Mouse (Mus musculus) heart, embryonic 11.5 days (tissue): ENCODE measurements at regions not wholly inside any gene's neighbourhood (a gene's known extent, or its start where the extent isn't known, plus 50 kb on each side); places are given as distances from the start of the nearest gene placed in this dataset.

ENCODE experiments used
- ATAC-seq: fragments of 200-750 bp; cut with Nextera tagmentation; replicated peaks from 2 replicates; pipeline ENCODE4 v1.8.0; 2017; ENCODE audit warnings: moderate library complexity; ENCODE audit not compliant: insufficient number of reproducible peaks, low FRiP score, low TSS enrichment
- H3K27ac ChIP-seq: fragments of 300-500 bp; sonication (generic); 2 replicates; pipeline ENCODE4 v1.5.1; 2014; ENCODE audit warnings: mild to moderate bottlenecking, low read depth, low read length
- H3K27me3 ChIP-seq: fragments of 300-500 bp; sonication (generic); 2 replicates; pipeline ENCODE4 v1.6.1; 2014; ENCODE audit warnings: mild to moderate bottlenecking, low read length, mixed read lengths; ENCODE audit not compliant: control insufficient read depth, insufficient read depth
- H3K36me3 ChIP-seq: fragments of 300-500 bp; sonication (generic); 2 replicates; pipeline ENCODE4 v1.6.1; 2014; ENCODE audit warnings: mild to moderate bottlenecking, low read length, moderate library complexity, mixed read lengths; ENCODE audit not compliant: control insufficient read depth, insufficient read depth
- H3K4me1 ChIP-seq: fragments of 300-500 bp; sonication (generic); 2 replicates; pipeline ENCODE4 v1.6.1; 2014; ENCODE audit warnings: low read length; ENCODE audit not compliant: control insufficient read depth, insufficient read depth
- H3K4me2 ChIP-seq: fragments of 300-500 bp; sonication (generic); 2 replicates; pipeline ENCODE4 v1.6.1; 2014; ENCODE audit warnings: mild to moderate bottlenecking, moderate library complexity
- H3K4me3 ChIP-seq: fragments of 300-500 bp; sonication (generic); 2 replicates; pipeline ENCODE4 v1.5.1; 2014; ENCODE audit warnings: low read depth, low read length
- H3K9ac ChIP-seq: fragments of 300-500 bp; sonication (generic); 2 replicates; pipeline ENCODE4 v1.6.1; 2014; ENCODE audit warnings: mild to moderate bottlenecking, low read depth, low read length, moderate library complexity
- H3K9me3 ChIP-seq: fragments of 300-500 bp; sonication (generic); replicated peaks from 2 replicates; pipeline ENCODE4 v1.6.1; 2016; ENCODE audit warnings: low read length; ENCODE audit not compliant: control insufficient read depth
- WGBS: fragments of 180-500 bp; shearing (Covaris S2); extraction: QIAGEN DNeasy Blood & Tissue Kit; methylation state at CpG from one replicate; pipeline ENCODE4 v1.1.7; 2014; ENCODE audit not compliant: insufficient replicate concordance; 5-methylcytosine and 5-hydroxymethylcytosine counted together

GRCm38 (mm10) chr5:43444582-43445214, 70.6 kb upstream of the C1qtnf7 start:
- Histone ChIP-seq H3K4me3 (no peak overlapping the region), H3K36me3 (no peaks in the 10 kb centered on the region), H3K27me3 (no peaks in the 10 kb centered on the region), H3K27ac (no peak overlapping the region), H3K4me1 (no peaks in the 10 kb centered on the region), H3K9ac (no peak overlapping the region), H3K4me2 (no peak overlapping the region), H3K9me3 (no peaks in the 10 kb centered on the region)
- WGBS = 64% methylated on average over 3 of the region's 3 CpGs
- no peak for ATAC-seq

DNA sequence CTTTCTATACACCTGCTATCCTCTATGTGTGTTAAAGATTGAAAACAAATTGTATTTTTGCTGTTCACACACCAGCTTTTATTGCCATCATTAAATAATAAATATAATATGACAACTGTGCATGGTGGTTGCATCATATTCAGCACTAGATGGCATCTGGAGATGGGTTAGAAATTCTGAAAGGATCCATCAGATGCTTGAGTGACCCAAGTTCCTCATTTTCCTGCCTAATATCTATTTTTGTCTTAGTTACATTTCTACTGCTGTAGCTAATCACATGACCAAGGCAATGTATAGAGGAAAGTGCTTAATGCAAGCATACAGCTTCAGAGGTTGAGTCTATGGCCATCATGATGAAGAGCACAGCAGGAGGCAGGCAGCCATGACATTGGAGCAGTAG, 69.7 kb upstream of the C1qtnf7 start:
- no peak overlapping the region for H3K4me3 ChIP-seq
- no peaks in the 10 kb centered on the region for H3K9me3 ChIP-seq
- no peak for ATAC-seq
- no peak overlapping the region for H3K27ac ChIP-seq
- no peaks in the 10 kb centered on the region for H3K4me1 ChIP-seq
- H3K4me2 ChIP-seq = no peak overlapping the region
- H3K9ac ChIP-seq = no peak overlapping the region
- no peaks in the 10 kb centered on the region for H3K36me3 ChIP-seq
- no peaks in the 10 kb centered on the region for H3K27me3 ChIP-seq

DNA sequence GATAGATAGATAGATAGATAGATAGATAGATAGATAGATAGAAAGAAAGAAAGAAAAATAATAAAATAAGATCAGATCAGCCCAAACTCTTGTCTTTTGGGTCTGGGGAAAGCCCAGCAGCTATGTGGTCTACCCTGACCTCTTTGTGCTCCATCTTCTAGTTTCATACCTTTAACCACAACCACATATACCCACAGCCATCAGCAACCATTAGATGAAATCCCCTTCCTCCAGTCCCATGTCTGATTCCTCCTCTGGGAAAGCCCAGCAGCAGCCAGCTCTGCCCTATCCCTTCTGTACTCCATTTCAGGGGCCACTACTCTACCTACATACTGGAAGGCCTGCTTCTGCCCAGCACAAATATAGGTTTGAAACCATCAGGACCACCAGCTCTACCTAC, 69.0 kb upstream of the C1qtnf7 start:
- H3K9ac ChIP-seq = no peak overlapping the region
- no peaks in the 10 kb centered on the region for H3K4me1 ChIP-seq
- H3K4me2 ChIP-seq = no peak overlapping the region
- no peak for ATAC-seq
- H3K36me3 ChIP-seq = no peaks in the 10 kb centered on the region
- no peaks in the 10 kb centered on the region for H3K27me3 ChIP-seq
- no peak overlapping the region for H3K27ac ChIP-seq
- no peak overlapping the region for H3K4me3 ChIP-seq
- no peaks in the 10 kb centered on the region for H3K9me3 ChIP-seq

DNA sequence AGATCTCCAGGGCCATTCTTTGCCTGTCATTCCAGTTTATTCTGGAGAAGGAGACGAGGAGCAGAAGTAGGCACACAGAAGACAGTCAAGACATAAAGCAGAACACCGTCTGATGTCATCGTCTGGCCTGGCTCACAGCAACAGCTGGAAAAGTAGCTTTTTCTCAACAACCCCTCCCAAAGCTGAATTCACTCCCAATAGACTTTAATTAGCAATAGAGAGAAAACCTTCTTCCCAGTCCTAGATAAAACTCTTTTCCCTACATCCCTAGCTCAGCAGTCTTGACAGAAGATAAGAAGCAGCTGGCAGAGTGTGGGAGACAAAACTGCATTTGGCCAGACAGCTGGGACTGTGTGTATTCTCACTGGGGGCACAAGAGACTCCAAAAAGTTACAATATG, 59.3 kb upstream of the C1qtnf7 start:
- H3K27me3 ChIP-seq = no peaks in the 10 kb centered on the region
- no peaks in the 10 kb centered on the region for H3K9me3 ChIP-seq
- H3K4me3 ChIP-seq = no peak overlapping the region
- peak; percentile 57; the same call in 1 of the 2 replicates for ATAC-seq
- no peak overlapping the region for H3K4me2 ChIP-seq
- H3K36me3 ChIP-seq = no peaks in the 10 kb centered on the region
- WGBS = 18% methylated on average over 3 of the region's 3 CpGs
- 0 out of 2 replicates have a peak overlapping the region, but pooled peaks have one; percentile 10 for H3K27ac ChIP-seq
- H3K4me1 ChIP-seq = peaks cover 4% of the 10 kb centered on the region; the same call in 1 of the 2 replicates
- H3K9ac ChIP-seq = no peak overlapping the region

- 76% methylated on average over 7 of the region's 7 CpGs for WGBS
- Histone ChIP-seq H3K9me3 (no peaks in the 10 kb centered on the region), H3K36me3 (no peaks in the 10 kb centered on the region), H3K4me1 (peaks cover 4% of the 10 kb centered on the region; the same call in 1 of the 2 replicates), H3K4me3 (no peak overlapping the region), H3K4me2 (no peak overlapping the region), H3K9ac (no peak overlapping the region), H3K27ac (no peak overlapping the region), H3K27me3 (no peaks in the 10 kb centered on the region)
- ATAC-seq = no peak
These were observed 57.6 kb upstream of the C1qtnf7 start for GRCm38 (mm10) chr5:43457725-43458124.

DNA sequence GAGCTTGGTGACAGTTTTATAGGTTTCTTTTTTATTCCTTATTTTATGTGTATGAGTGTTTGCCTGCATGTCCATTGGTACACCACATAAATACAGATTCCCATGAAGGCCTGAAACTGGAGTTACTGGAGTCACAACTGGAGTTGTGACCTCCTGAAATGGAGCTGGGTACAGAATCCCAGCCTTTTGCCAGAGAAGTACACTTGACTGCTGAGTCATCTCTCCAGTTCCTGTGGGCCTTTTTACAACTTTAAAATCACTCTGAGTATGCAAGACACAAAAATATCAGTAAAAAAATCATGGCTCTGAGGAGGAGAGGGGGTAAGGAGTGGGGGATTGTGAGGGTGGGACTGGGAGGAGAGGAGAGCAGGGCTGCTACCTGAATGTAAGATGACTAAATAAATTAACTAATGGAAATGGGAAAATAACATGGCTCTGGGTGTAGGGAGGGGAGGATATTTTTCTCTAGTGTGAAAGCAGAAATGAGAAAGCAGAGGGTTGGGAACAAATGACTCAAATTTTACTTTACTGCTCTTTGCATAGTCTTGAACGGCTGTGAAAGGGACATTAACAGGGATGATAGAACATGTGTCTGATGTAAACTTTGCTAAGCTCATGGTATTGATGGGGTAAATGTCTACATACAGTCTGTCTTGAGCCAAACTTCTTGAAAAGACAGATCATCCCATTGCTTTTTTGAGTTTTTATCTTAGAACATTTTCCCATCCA, 53.2 kb upstream of the C1qtnf7 start:
- H3K27me3 ChIP-seq = no peaks in the 10 kb centered on the region
- no peaks in the 10 kb centered on the region for H3K9me3 ChIP-seq
- no peak overlapping the region for H3K9ac ChIP-seq
- WGBS = 75% methylated on average over 1 of the region's 1 CpGs
- H3K4me2 ChIP-seq = no peak overlapping the region
- no peak for ATAC-seq
- H3K4me3 ChIP-seq = no peak overlapping the region
- no peaks in the 10 kb centered on the region for H3K36me3 ChIP-seq
- H3K27ac ChIP-seq = no peak overlapping the region
- no peaks in the 10 kb centered on the region for H3K4me1 ChIP-seq
